ENCODE assay signal across 8 mouse cellular contexts in the genomic region with DNA sequence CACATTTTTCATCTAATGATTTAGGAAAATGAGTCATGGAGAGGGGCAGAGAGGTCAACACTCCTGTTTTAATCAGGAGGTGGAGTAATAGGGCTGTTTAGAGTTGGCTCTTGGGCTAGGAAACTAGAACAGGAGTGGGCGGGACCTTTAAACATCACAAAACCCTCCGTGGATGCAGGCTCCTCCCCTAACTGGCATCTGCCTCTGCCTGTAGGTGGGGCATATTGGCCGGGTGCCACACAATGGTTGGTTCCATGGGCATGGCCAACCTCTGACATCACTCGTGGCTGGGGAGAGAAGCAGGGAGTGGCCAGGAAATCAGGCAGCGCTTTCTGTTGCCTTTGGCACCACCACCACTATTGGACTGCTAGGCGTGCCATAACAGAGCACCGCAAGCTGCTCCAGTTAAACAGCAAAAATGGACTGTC.
A peak's percentile ranks its signal among the peaks of the same experiment; 100 is the strongest.
DNase-seq lines count a peak whose midpoint lies in the region; ATAC-seq and TF ChIP-seq lines count a peak whose summit lies in the region.
"Had no signal": no experiment of that assay in that cellular context is flagged by ENCODE, and none has a peak within 500 bp of the region (broad histone marks: within the 10 kb centered on the region; RNA-seq: fewer than 3 reads in every experiment).

No protein-coding gene starts in this region.

- no peak for TF ChIP-seq CTCF in Patski (IDR thresholded peaks at IDR 0.05)

- peak; percentile 61 for DNase-seq in layer of hippocampus, adult 11-12 months (ENCODE audit: low spot score)
- no peak for DNase-seq in layer of hippocampus, adult 9-10 months (ENCODE audit: low spot score)
- DNase-seq in Patski (ENCODE audit: low read depth, low spot score) = peak; percentile 69
- DNase-seq in fat pad, adult 2 months (ENCODE audit: extremely low read depth, low read depth, low spot score) = peak; percentile 75
- peak; percentile 53 for DNase-seq in kidney, postnatal 14 days
- peak; percentile 17 for DNase-seq in ovary, postnatal 10 days (ENCODE audit: low spot score)

- CTCF ChIA-PET in Patski (lab: Charles Lee) = interaction anchor here (1.5 to 2.7 kb wide), 4 partner anchors 10 to 70 kb away, joined by 4 to 8 read pairs (median 7); no protein-coding TSS in a partner anchor

- H3K4me2 ChIP-seq in midbrain, embryonic 16.5 days (ENCODE audit: low read length) = no peak overlapping the region
- H3K4me2 ChIP-seq: neural tube, embryonic 13.5 days had no signal

- no peak overlapping the region for H3K27ac ChIP-seq in midbrain, embryonic 16.5 days (ENCODE audit: low read length)
- H3K27ac ChIP-seq: neural tube, embryonic 13.5 days had no signal

- no peaks in the 10 kb centered on the region for H3K27me3 ChIP-seq in Patski
- no peaks in the 10 kb centered on the region for H3K27me3 ChIP-seq in midbrain, embryonic 16.5 days (ENCODE audit: control insufficient read depth, insufficient read depth, low read depth, low read length)
- H3K27me3 ChIP-seq: neural tube, embryonic 13.5 days had no signal

- H3K9me3 ChIP-seq in midbrain, embryonic 16.5 days (replicated peaks; ENCODE audit: control insufficient read depth, low read length, poor library complexity, severe bottlenecking) = no peaks in the 10 kb centered on the region
- H3K9me3 ChIP-seq: neural tube, embryonic 13.5 days had no signal

- H3K4me3 ChIP-seq in midbrain, embryonic 16.5 days (ENCODE audit: low read depth, low read length) = no peak overlapping the region
- H3K4me3 ChIP-seq: neural tube, embryonic 13.5 days had no signal

- peaks cover 10% of the 10 kb centered on the region; the same call in 1 of the 2 replicates for H3K36me3 ChIP-seq in midbrain, embryonic 16.5 days (ENCODE audit: control insufficient read depth, insufficient read depth, low read length)

- no peaks in the 10 kb centered on the region for H3K4me1 ChIP-seq in midbrain, embryonic 16.5 days (ENCODE audit: control insufficient read depth, insufficient read depth, low read length)
- H3K4me1 ChIP-seq: neural tube, embryonic 13.5 days had no signal

- POLR2A ChIA-PET in Patski (lab: Charles Lee) = no interaction called here

- 88% methylated on average over 7 of the region's 7 CpGs for WGBS in midbrain, embryonic 16.5 days

- H3K9ac ChIP-seq in midbrain, embryonic 16.5 days (ENCODE audit: low read depth, low read length) = no peak overlapping the region
- H3K9ac ChIP-seq: neural tube, embryonic 13.5 days had no signal

- peak; percentile 80 for ATAC-seq in Patski
- no peak for ATAC-seq in midbrain, embryonic 16.5 days

- in situ Hi-C loops in Patski (cut with MboI; ENCODE audit: low pct_unique_long_range_greater_than_20kb) = no loop called here
